Mouse (Mus musculus): ENCODE results near the gene Gm21680. TPM values are rescaled to one million over a fixed set of nuclear protein-coding genes. Genes with fewer than 3 reads are reported as not detected.
"Not testable (repeated sequence)": the region's sequence is repeated elsewhere in the genome, so short reads cannot be mapped to it uniquely, and the experiment has no call there.

Gm21680 gene
- polyA plus RNA-seq (2011; ENCODE audit: insufficient read length, low read depth, missing spikeins), result not detected in 2 replicates

DNA sequence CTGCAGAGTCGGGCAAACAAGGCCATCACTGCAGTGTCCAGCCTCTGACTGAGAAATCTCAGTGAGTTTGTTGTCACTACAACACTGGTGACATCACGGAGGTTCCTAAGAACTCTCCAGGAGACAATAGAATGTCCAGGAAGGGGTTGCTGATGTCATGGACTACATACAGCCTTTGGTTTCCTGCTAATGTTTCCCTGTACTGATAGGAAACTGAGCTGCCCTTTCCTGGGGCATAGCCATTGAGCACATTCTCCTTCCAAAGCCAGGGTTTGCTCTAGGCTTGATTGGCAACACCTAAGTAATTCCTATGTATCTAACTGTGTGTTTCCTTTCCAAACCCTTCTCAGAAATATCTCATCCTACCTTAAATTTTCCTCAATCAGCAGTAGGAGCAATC, at the start of gene Gm21680:
Gene Gm21680, minus strand, starts transcription at position 101 of the 400 bp plus-strand sequence.
- H3K4me3 ChIP-seq (ENCODE audit: insufficient read depth, low read length); H3K27ac ChIP-seq (ENCODE audit: insufficient read depth, low read length); H3K4me1 ChIP-seq (ENCODE audit: control insufficient read depth, insufficient read depth, low read length): not testable (repeated sequence)

DNA sequence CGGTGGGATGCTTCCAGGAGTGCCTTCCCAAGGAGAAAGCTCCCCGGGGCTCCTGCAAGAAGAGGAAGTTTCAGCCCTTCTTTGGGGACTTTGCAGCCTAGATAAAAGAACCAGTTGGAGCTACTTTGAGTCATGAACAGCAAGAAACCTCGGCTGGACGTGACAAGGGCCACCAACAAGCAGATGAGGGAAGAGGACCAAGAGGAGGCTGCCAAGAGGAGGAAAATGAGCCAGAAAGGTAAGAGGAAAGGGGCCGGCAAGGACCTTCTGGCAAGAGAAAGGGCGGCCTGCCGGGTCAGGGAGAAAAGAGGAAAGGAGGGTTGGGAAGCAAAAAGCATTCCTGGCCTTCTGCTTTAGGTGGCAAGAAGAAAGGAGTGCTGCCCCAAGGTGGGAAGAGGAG, 35.2 kb upstream of the Gm21680 start:
- H3K4me3 ChIP-seq (ENCODE audit: insufficient read depth, low read length); H3K4me1 ChIP-seq (ENCODE audit: control insufficient read depth, insufficient read depth, low read length); H3K27ac ChIP-seq (ENCODE audit: insufficient read depth, low read length): not testable (repeated sequence)

DNA sequence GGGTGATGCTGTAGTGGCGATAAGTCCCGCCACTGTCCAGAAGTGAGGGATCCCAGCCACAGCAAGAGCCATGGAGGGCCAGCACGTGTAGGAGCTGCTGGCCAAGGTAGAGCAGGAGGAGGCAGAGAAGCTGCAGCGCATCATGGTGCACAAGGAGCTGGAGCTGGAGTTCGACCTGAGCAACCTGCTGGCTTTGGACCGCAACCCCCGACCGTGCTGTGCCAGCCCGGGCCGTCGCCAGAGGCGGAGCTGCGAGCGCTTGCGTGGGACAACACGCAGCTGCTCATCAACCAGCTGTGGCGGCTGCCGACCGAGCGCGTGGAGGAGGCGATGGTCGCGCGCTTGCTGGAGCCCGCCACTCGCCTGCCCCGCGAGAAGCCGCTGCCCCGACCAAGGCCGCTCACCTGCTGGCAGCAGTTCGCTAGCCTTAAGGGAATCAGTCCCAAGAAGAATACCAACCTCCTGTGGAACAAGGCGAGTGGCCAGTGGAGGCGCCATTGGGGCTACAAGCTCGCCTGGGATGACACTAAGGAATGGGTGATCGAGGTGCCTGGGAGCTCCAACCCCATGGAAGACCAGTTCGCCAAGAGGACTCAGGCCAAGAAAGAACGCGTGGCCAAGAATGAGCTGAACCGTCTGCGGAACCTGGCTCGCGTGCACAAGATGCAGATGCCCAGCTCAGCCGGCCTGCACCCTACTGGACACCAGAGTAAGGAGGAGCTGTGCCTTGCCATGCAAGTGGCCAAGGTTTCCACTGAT, 34.7 kb upstream of the Gm21680 start:
- H3K27ac ChIP-seq (ENCODE audit: insufficient read depth, low read length); H3K4me3 ChIP-seq (ENCODE audit: insufficient read depth, low read length); H3K4me1 ChIP-seq (ENCODE audit: control insufficient read depth, insufficient read depth, low read length): not testable (repeated sequence)

DNA sequence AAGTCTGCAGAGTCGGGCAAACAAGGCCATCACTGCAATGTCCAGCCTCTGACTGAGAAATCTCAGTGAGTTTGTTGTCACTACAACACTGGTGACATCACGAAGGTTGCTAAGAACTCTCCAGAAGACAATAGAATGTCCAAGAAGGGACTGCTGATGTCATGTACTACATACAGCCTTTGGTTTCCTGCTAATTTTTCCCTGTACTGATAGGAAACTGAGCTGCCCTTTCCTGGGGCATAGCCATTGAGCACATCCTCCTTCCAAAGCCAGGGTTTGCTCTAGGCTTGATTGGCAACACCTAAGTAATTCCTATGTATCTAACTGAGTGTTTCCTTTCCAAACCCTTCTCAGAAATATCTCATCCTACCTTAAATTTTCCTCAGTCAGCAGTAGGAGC, 32.2 kb upstream of the Gm21680 start, which contains the start of gene Gm1979:
Gene Gm1979, minus strand, starts transcription at position 101 of the 400 bp plus-strand sequence.
- not testable (repeated sequence) for H3K4me1 ChIP-seq (ENCODE audit: control insufficient read depth, insufficient read depth, low read length); H3K4me3 ChIP-seq (ENCODE audit: insufficient read depth, low read length); H3K27ac ChIP-seq (ENCODE audit: insufficient read depth, low read length)

DNA sequence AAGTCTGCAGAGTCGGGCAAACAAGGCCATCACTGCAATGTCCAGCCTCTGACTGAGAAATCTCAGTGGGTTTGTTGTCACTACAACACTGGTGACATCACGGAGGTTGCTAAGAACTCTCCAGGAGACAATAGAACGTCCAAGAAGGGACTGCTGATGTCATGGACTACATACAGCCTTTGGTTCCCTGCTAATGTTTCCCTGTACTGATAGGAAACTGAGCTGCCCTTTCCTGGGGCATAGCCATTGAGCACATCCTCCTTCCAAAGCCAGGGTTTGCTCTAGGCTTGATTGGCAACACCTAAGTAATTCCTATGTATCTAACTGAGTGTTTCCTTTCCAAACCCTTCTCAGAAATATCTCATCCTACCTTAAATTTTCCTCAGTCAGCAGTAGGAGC, 16.1 kb upstream of the Gm21680 start, which contains the start of gene Gm21698:
Gene Gm21698, minus strand, starts transcription at position 101 of the 400 bp plus-strand sequence.
- not testable (repeated sequence) for H3K4me1 ChIP-seq (ENCODE audit: control insufficient read depth, insufficient read depth, low read length); H3K27ac ChIP-seq (ENCODE audit: insufficient read depth, low read length); H3K4me3 ChIP-seq (ENCODE audit: insufficient read depth, low read length)

DNA sequence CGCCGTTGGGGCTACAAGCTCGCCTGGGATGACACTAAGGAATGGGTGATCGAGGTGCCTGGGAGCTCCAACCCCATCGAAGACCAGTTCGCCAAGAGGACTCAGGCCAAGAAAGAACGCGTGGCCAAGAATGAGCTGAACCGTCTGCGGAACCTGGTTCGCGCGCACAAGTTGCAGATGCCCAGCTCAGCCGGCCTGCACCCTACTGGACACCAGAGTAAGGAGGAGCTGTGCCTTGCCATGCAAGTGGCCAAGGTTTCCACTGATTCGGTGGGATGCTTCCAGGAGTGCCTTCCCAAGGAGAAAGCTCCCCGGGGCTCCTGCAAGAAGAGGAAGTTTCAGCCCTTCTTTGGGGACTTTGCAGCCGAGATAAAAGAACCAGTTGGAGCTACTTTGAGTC, 15.4 kb downstream of the Gm21680 start:
- H3K4me3 ChIP-seq (ENCODE audit: insufficient read depth, low read length); H3K4me1 ChIP-seq (ENCODE audit: control insufficient read depth, insufficient read depth, low read length); H3K27ac ChIP-seq (ENCODE audit: insufficient read depth, low read length): not testable (repeated sequence)

DNA sequence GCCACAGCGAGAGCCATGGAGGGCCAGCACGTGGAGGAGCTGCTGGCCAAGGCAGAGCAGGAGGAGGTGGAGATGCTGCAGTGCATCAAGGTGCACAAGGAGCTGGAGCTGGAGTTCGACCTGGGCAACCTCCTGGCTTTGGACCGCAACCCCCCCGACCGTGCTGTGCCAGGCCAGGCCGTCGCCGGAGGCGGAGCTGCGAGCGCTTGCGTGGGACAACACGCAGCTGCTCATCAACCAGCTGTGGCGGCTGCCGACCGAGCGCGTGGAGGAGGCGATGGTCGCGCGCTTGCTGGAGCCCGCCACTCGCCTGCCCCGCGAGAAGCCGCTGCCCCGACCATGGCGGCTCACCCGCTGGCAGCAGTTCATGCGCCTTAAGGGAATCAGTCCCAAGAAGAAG, 15.9 kb downstream of the Gm21680 start:
- not testable (repeated sequence) for H3K4me3 ChIP-seq (ENCODE audit: insufficient read depth, low read length); H3K27ac ChIP-seq (ENCODE audit: insufficient read depth, low read length); H3K4me1 ChIP-seq (ENCODE audit: control insufficient read depth, insufficient read depth, low read length)

DNA sequence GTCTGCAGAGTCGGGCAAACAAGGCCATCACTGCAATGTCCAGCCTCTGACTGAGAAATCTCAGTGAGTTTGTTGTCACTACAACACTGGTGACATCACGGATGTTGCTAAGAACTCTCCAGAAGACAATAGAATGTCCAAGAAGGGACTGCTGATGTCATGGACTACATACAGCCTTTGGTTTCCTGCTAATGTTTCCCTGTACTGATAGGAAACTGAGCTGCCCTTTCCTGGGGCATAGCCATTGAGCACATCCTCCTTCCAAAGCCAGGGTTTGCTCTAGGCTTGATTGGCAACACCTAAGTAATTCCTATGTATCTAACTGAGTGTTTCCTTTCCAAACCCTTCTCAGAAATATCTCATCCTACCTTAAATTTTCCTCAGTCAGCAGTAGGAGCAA, 18.1 kb downstream of the Gm21680 start, which contains the start of gene Gm21671:
Gene Gm21671, minus strand, starts transcription at position 101 of the 400 bp plus-strand sequence.
- not testable (repeated sequence) for H3K4me1 ChIP-seq (ENCODE audit: control insufficient read depth, insufficient read depth, low read length); H3K27ac ChIP-seq (ENCODE audit: insufficient read depth, low read length)

DNA sequence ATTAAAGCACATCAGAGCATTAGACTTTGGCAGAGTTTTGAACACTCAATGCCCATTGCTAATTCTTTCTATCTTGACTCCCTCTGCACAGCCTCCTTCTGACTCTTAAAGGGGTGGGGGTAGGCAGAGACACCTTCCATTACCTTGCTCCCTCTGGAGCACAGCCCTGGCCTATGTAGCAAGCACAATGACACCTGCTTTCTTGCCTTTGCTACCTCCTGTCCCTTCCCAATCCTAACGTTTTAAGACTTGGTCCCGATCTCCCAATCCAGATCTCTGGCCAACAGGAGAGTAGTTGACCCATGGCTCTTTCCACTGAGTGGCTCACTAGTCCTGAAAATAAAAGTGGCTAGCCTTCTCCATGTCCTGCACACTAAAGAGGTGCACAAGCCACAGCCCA, 27.1 kb downstream of the Gm21680 start:
- not testable (repeated sequence) for H3K27ac ChIP-seq (ENCODE audit: insufficient read depth, low read length); H3K4me3 ChIP-seq (ENCODE audit: insufficient read depth, low read length); H3K4me1 ChIP-seq (ENCODE audit: control insufficient read depth, insufficient read depth, low read length)

More for the DNA sequence above, 18.1 kb downstream of the Gm21680 start, which contains the start of gene Gm21671:
- H3K4me3 ChIP-seq (ENCODE audit: insufficient read depth, low read length), result not testable (repeated sequence)

DNA sequence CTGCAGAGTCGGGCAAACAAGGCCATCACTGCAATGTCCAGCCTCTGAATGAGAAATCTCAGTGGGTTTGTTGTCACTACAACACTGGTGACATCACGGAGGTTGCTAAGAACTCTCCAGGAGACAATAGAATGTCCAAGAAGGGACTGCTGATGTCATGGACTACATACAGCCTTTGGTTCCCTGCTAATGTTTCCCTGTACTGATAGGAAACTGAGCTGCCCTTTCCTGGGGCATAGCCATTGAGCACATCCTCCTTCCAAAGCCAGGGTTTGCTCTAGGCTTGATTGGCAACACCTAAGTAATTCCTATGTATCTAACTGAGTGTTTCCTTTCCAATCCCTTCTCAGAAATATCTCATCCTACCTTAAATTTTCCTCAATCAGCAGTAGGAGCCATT, 30.2 kb downstream of the Gm21680 start, which contains the start of gene Gm21663:
Gene Gm21663, minus strand, starts transcription at position 101 of the 400 bp plus-strand sequence.
- H3K4me3 ChIP-seq (ENCODE audit: insufficient read depth, low read length); H3K27ac ChIP-seq (ENCODE audit: insufficient read depth, low read length): not testable (repeated sequence)

More for the DNA sequence above, 30.2 kb downstream of the Gm21680 start, which contains the start of gene Gm21663:
- not testable (repeated sequence) for H3K4me1 ChIP-seq (ENCODE audit: control insufficient read depth, insufficient read depth, low read length)

Other genes with a start within 250 kb of the Gm21680 start
- gene Actr3b, start 212.7 kb downstream of the Gm21680 start, polyA plus RNA-seq (2011; ENCODE audit: insufficient read length, low read depth, missing spikeins), result 1.9 and 2.1 TPM in 2 replicates
- not detected in 2 replicates for gene Gm21663, start 30.3 kb downstream of the Gm21680 start, polyA plus RNA-seq (2011; ENCODE audit: insufficient read length, low read depth, missing spikeins)
- gene Gm21671, start 18.2 kb downstream of the Gm21680 start, polyA plus RNA-seq (2011; ENCODE audit: insufficient read length, low read depth, missing spikeins), result not detected in 2 replicates
- not detected in 2 replicates for gene Gm21698, start 16.0 kb upstream of the Gm21680 start, polyA plus RNA-seq (2011; ENCODE audit: insufficient read length, low read depth, missing spikeins)
- not detected in 2 replicates for gene Gm1979, start 32.1 kb upstream of the Gm21680 start, polyA plus RNA-seq (2011; ENCODE audit: insufficient read length, low read depth, missing spikeins)
- not detected in 2 replicates for gene Gm5862, start 50.3 kb upstream of the Gm21680 start, polyA plus RNA-seq (2011; ENCODE audit: insufficient read length, low read depth, missing spikeins)
- gene Speer4a, start 66.9 kb upstream of the Gm21680 start, polyA plus RNA-seq (2011; ENCODE audit: insufficient read length, low read depth, missing spikeins), result not detected in 2 replicates
- gene Gm7347, start 85.9 kb upstream of the Gm21680 start, polyA plus RNA-seq (2011; ENCODE audit: insufficient read length, low read depth, missing spikeins), result not detected in 2 replicates
- gene Gm10471, start 116.6 kb upstream of the Gm21680 start, polyA plus RNA-seq (2011; ENCODE audit: insufficient read length, low read depth, missing spikeins), result not detected in 2 replicates
- gene 5031410I06Rik, start 132.7 kb upstream of the Gm21680 start, polyA plus RNA-seq (2011; ENCODE audit: insufficient read length, low read depth, missing spikeins), result not detected in 2 replicates
- gene Gm10220, start 148.8 kb upstream of the Gm21680 start, polyA plus RNA-seq (2011; ENCODE audit: insufficient read length, low read depth, missing spikeins), result not detected in 2 replicates

Data from embryonic fibroblast, embryonic 13.5 days (primary cell).